Mouse (Mus musculus) brain, embryonic 18.5 days (tissue): ENCODE results near the gene A030005K14Rik.

Experiments
- DNase-seq: peaks from one replicate; pipeline ENCODE4 v3.0.0-alpha.2; 2012; ENCODE audit warnings: low read depth, low spot score

A030005K14Rik gene

DNA sequence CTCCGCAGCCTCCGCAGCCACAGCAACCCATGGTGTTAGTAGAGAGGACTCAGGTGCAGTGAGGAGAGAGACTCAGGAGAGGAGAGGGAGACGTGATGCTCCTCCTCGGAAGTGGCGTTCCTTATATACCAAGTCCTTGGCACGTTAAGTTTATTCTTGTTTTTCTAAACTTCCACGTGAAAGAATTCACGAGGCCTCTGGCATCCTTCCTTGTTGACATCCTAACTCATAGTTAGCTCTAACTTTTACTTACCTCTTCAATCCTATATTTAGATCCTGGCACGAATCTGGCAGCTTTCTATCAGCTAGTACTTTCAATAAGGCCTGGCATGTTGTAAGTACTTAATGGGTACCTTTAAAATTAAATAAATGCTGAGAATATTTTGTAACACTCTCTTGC, at the start of gene A030005K14Rik:
TSS of gene A030005K14Rik (minus strand) at position 101 of the 400 bp plus-strand sequence.
- DNase-seq = no peak

DNA sequence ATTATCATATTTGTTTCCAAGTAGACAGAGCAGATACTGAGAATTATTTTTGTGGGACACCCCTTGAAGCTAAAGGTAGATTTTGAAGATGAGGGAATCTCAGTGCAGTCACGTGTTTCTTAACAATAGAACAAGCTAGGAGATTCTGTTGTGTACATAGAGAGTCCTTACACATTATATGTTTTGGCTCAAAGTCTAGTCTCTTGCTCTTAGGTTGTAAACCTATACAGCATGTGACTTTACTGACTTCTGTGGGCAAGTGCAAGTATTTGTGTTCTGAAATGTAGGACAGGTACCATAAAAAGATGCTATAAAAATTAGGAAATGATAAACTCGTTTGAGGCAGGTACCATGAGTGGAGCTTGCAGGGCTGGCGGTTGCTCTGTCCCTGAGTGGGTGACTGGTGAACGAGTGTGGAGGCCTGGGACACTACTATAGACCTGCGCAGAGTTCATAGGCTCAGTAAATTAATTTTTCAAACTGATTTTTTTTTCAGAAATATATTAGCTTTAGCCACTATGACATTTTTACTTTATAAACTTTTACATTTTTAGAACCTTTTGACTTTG, 48.3 kb upstream of the A030005K14Rik start:
- no peak for DNase-seq

DNA sequence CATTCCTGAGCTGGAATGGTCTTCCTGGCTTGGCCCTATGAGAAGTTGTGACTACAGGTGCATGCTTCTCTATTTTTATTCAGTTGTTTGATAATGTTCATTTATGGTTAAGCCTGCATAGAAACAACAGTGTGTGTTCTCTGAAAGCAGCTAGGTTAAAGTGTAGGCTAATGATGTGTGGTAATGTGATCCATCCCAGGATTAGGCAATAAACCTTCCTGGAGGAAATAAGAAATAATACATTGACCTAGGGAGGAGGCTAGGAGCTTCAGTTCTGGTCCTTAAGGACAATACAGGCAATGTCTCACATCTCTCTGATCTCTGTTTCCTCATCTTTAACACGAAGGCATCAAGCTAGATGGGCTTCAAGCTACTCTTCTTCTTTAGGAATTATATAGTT, 46.3 kb upstream of the A030005K14Rik start:
- DNase-seq = no peak

DNA sequence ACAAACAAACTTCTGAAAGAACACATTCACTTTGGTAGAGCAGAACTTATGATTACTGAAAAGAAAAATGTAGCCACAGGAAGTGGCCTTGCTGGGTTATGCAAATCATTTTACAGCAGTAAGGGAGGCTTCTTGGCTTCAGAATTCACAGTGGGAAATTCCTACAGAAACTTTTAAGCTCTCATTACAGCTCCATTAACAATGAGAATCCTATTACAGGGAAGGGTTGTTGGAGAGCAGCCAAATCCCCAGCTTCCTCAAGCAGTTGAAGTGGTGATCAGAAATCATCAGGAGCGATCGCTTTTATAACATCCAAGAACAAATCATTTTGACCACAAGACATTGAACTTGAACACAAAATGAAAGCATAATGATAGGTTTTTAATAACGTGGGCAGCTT, 42.7 kb upstream of the A030005K14Rik start:
- peak; percentile 14 for DNase-seq

- DNase-seq = no peak
These were observed 40.5 kb upstream of the A030005K14Rik start for GRCm38 (mm10) chr1:83099580-83100137.

- no peak for DNase-seq
These were observed 40.0 kb upstream of the A030005K14Rik start for GRCm38 (mm10) chr1:83099160-83099559.

GRCm38 (mm10) chr1:83096935-83097334, 37.8 kb upstream of the A030005K14Rik start:
- DNase-seq = no peak

DNA sequence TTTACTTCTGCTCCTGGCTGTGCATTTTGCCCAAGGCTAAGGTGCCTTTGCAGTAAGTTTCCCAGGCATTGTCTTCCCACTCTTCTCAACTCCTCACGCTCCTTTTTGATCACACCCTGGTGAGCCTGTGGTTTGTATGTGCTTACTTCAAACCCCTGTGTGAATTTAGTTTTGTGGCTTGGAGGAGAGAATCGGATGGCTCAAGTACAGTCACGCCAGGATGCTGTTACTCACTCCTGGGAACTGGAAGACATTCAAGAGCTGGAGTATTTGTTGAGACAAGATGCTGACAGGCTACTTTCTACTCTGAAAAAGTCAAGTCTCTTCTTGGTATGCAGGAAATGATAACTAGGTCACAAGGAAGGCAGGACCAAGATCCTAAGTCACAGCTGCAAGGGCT, 32.1 kb upstream of the A030005K14Rik start:
- no peak for DNase-seq

DNA sequence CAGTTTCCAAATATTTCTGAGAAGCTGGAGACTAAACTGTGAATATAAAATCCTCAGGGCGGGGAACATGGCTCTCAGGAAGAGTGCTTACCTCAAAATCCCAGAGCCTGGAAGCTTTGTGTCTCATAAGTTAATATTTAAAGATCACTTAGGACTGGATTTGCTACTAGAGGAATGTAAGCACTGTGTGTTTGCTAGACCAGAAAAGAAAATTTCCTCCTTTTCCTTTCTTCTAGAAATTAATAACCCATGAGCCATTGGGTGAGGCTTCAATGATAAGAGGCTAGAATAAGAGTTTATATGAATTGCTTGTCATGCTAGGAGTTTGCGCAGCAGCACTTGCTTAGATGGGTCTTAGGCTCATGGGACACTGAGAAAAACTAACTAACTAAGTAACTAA, 25.6 kb upstream of the A030005K14Rik start:
- DNase-seq = no peak

GRCm38 (mm10) chr1:83077016-83077415, 17.8 kb upstream of the A030005K14Rik start:
- DNase-seq = no peak

GRCm38 (mm10) chr1:83076190-83076917, 17.2 kb upstream of the A030005K14Rik start:
- DNase-seq = peak; percentile 61

- no peak for DNase-seq
These were observed 16.5 kb upstream of the A030005K14Rik start for GRCm38 (mm10) chr1:83075526-83076189.

DNA sequence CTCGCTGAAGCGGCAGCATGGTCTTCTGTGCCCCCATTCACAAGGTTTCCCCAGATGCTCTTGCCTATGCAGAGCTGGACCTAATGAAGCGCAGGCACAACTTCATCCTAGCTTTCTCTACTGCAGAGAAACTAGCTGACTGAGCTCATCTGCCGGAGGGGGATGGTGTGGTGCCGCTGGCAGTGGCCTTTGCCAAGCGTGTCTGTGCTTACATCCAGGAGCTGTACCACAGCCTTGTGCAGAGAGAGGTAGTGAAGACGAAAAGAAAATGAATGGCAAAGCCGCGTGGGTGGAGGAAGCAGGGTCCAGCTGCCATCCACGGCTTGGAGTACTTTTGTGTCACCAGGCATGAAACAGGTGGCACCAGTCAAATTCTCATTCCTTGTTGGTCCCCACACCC, 8.0 kb upstream of the A030005K14Rik start:
- no peak for DNase-seq

DNA sequence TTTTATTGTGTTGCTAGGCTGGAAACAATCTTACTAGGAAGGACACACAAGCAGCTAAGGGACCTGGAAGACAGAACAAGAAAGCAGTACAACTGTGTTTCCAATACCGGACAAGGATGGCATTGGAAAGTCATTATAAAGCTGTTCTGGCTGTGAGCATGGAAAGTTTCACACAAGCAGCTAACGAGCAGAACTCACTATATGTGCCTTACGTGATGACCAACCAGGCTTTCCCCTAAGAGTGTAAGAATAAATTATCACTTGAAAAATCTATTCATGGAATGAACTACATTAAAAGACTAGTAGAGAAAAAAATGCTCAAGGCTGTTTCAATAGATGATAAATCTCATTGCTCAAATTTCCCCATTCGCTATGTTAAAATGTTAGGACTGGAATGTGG, 7.4 kb upstream of the A030005K14Rik start:
- DNase-seq = no peak

DNA sequence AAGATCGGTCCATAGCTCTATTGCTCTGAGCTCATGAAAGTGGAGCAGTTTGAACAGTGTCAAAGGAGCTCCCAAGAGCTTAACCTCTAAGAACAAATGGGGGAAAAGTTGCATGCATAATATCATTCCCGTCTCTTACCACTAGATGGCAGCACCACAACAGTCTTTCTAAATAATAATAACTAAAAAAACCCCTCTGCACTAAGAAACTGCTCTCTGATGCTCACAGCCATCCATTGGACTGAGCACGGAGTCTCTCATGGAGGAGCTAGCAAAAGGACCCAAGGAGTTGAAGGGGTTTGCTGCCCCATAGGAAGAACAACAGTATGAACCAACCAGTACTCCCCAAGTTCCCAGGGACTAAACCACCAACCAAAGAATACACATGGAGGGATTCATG, 5.7 kb upstream of the A030005K14Rik start:
- no peak for DNase-seq

DNA sequence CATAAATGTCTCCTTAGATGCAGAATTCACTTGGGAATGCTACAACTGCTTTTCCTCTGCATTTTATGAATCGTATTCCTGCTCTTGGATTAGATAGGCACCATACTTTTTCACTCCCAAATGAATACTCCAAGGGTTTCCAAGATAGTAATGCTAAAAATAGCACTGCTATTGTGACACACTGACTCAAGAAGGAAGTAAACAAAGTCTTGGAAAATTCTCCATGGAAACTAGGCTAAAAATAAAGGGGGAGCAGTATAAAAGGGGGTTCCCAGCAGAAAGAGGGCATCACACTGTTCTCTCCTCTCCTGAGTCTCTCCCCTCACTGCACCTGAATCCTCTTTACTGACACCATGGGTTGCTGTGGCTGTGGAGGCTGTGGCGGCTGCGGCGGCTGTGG, 1.5 kb upstream of the A030005K14Rik start, which contains the start of gene Krtap28-13:
TSS of gene Krtap28-13 (plus strand) at position 288 of the 400 bp plus-strand sequence.
- no peak for DNase-seq

- no peak for DNase-seq
These were observed 697 bp downstream of the A030005K14Rik start for GRCm38 (mm10) chr1:83058481-83058880.

DNA sequence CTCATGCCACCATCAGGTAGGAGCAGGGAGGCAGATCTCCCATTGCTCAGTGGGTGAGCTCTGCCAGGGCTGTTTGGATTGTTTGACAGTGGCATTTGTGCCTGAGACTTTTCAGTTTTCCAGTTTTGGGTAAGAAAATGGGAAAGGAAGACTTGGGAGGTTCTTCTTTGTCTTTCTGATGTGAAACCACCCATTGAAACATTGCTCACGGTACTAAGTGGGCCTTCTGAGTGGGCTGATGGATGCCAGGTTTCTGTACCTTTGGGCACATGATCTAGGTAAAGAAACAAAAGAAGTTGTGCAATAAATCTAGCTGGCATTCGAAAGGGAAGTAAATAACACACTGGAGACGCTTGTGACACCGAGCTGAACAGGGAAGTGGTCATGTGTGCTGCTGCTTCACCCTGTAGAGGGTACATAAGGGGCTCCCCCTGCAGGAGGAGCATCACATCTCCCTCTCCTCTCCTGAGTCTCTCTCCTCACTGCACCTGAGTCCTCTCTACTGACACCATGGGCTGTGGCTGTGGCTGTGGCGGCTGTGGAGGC, 14.2 kb downstream of the A030005K14Rik start, which contains the start of gene Gm47969:
TSS of gene Gm47969 (plus strand) at position 51 of the 546 bp plus-strand sequence.
- no peak for DNase-seq

DNA sequence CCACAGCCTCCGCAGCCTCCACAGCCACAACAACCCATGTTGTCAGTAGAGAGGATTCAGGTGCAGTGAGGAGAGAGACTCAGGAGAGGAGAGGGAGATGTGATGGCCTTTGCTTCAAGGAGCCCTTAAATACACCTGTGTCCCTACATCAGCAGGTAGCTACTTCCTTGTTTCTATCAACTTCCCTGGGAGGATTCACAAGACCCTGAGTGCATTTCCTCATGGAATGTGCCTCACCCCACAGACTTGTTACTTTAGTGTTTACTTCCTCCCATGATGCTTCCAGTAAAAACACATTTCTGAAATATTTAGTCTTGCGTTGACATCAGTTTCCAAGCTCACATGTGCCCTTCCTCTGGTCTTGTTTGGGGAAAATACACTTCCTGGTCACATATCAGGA, 16.8 kb downstream of the A030005K14Rik start, which contains the start of gene Krtap28-10:
TSS of gene Krtap28-10 (minus strand) at position 101 of the 400 bp plus-strand sequence.
- DNase-seq = no peak

GRCm38 (mm10) chr1:83039080-83039479, 20.1 kb downstream of the A030005K14Rik start:
- DNase-seq = no peak

- DNase-seq = peak; percentile 34
These were observed 21.0 kb downstream of the A030005K14Rik start, which contains the start of gene Slc19a3 for GRCm38 (mm10) chr1:83038109-83038672. Gene Slc19a3, minus strand, starts transcription at chr1:83038448.
